10 mouse cellular contexts compared by ENCODE assay signal in genomic region chr6:55177060-55177732, GRCm38 (mm10). TPM values are rescaled to one million over a fixed set of nuclear protein-coding genes. Genes with fewer than 3 reads are reported as not detected.
A peak's percentile ranks its signal among the peaks of the same experiment; 100 is the strongest.
DNase-seq lines count a peak whose midpoint lies in the region; ATAC-seq and TF ChIP-seq lines count a peak whose summit lies in the region.
"Had no signal": no experiment of that assay in that cellular context is flagged by ENCODE, and none has a peak within 500 bp of the region (broad histone marks: within the 10 kb centered on the region; RNA-seq: fewer than 3 reads in every experiment).

No protein-coding gene starts in this region.

- TF ChIP-seq EP300 in stomach, postnatal 0 days (optimal IDR thresholded peaks at IDR 0.05) = no peak

- H3K9ac ChIP-seq in midbrain, postnatal 0 days (replicated peaks; ENCODE audit: low read length, poor library complexity, severe bottlenecking) = no peak overlapping the region
- H3K9ac ChIP-seq in midbrain, embryonic 16.5 days (ENCODE audit: low read depth, low read length) = no peak overlapping the region
- no peak overlapping the region for H3K9ac ChIP-seq in stomach, postnatal 0 days (ENCODE audit: low read length)
- no peak overlapping the region for H3K9ac ChIP-seq in midbrain, embryonic 11.5 days (ENCODE audit: low read length)
- H3K9ac ChIP-seq: midbrain, embryonic 12.5 days had no signal

- no peaks in the 10 kb centered on the region for H3K9me3 ChIP-seq in midbrain, postnatal 0 days (ENCODE audit: low read length)
- no peaks in the 10 kb centered on the region for H3K9me3 ChIP-seq in midbrain, embryonic 16.5 days (replicated peaks; ENCODE audit: control insufficient read depth, low read length, poor library complexity, severe bottlenecking)
- H3K9me3 ChIP-seq in embryonic facial prominence, embryonic 10.5 days = no peaks in the 10 kb centered on the region
- H3K9me3 ChIP-seq in stomach, postnatal 0 days (ENCODE audit: control insufficient read depth, low read length) = no peaks in the 10 kb centered on the region
- no peaks in the 10 kb centered on the region for H3K9me3 ChIP-seq in midbrain, embryonic 11.5 days (ENCODE audit: control insufficient read depth, low read length)
- H3K9me3 ChIP-seq: midbrain, embryonic 12.5 days had no signal

- intact Hi-C loops in heart, postnatal 25 days (cut with DNase I) = no loop called here

- ATAC-seq in midbrain, postnatal 0 days (ENCODE audit: low FRiP score) = no peak
- ATAC-seq in midbrain, embryonic 16.5 days = no peak
- no peak for ATAC-seq in stomach, postnatal 0 days (ENCODE audit: low FRiP score, low TSS enrichment)
- ATAC-seq in midbrain, embryonic 11.5 days (ENCODE audit: low FRiP score) = no peak

- H3K4me3 ChIP-seq in midbrain, postnatal 0 days (ENCODE audit: low read depth, low read length) = no peak overlapping the region
- H3K4me3 ChIP-seq in midbrain, embryonic 16.5 days (ENCODE audit: low read depth, low read length) = no peak overlapping the region
- H3K4me3 ChIP-seq in embryonic facial prominence, embryonic 10.5 days = no peak overlapping the region
- H3K4me3 ChIP-seq in stomach, postnatal 0 days (ENCODE audit: low read depth, low read length) = no peak overlapping the region
- H3K4me3 ChIP-seq in midbrain, embryonic 11.5 days (ENCODE audit: low read depth, low read length) = no peak overlapping the region
- H3K4me3 ChIP-seq: midbrain, embryonic 12.5 days had no signal

- H3K27me3 ChIP-seq in midbrain, postnatal 0 days (ENCODE audit: insufficient read depth, low read length) = no peaks in the 10 kb centered on the region
- H3K27me3 ChIP-seq in midbrain, embryonic 16.5 days (ENCODE audit: control insufficient read depth, insufficient read depth, low read depth, low read length) = no peaks in the 10 kb centered on the region
- H3K27me3 ChIP-seq in embryonic facial prominence, embryonic 10.5 days (replicated peaks; ENCODE audit: low read depth, poor library complexity, severe bottlenecking) = peaks cover 30% of the 10 kb centered on the region
- no peaks in the 10 kb centered on the region for H3K27me3 ChIP-seq in stomach, postnatal 0 days (ENCODE audit: control insufficient read depth, insufficient read depth, low read length)
- H3K27me3 ChIP-seq in midbrain, embryonic 11.5 days (ENCODE audit: control insufficient read depth, insufficient read depth, low read length) = no peaks in the 10 kb centered on the region

- no peak overlapping the region for H3K4me2 ChIP-seq in midbrain, postnatal 0 days (ENCODE audit: low read depth, low read length, poor library complexity, severe bottlenecking)
- H3K4me2 ChIP-seq in midbrain, embryonic 16.5 days (ENCODE audit: low read length) = no peak overlapping the region
- no peak overlapping the region for H3K4me2 ChIP-seq in stomach, postnatal 0 days (replicated peaks; ENCODE audit: low read depth)
- H3K4me2 ChIP-seq in midbrain, embryonic 11.5 days = no peak overlapping the region
- H3K4me2 ChIP-seq: midbrain, embryonic 12.5 days had no signal

- no peaks in the 10 kb centered on the region for H3K4me1 ChIP-seq in midbrain, postnatal 0 days (ENCODE audit: insufficient read depth, low read length)
- no peaks in the 10 kb centered on the region for H3K4me1 ChIP-seq in midbrain, embryonic 16.5 days (ENCODE audit: control insufficient read depth, insufficient read depth, low read length)
- H3K4me1 ChIP-seq in embryonic facial prominence, embryonic 10.5 days = peaks cover 41% of the 10 kb centered on the region
- H3K4me1 ChIP-seq in stomach, postnatal 0 days (replicated peaks; ENCODE audit: control insufficient read depth, insufficient read depth) = no peaks in the 10 kb centered on the region
- H3K4me1 ChIP-seq in midbrain, embryonic 11.5 days (ENCODE audit: control insufficient read depth, insufficient read depth, low read length) = peaks cover 10% of the 10 kb centered on the region

- H3K27ac ChIP-seq in midbrain, postnatal 0 days (ENCODE audit: low read depth, low read length) = no peak overlapping the region
- no peak overlapping the region for H3K27ac ChIP-seq in midbrain, embryonic 16.5 days (ENCODE audit: low read length)
- H3K27ac ChIP-seq in embryonic facial prominence, embryonic 10.5 days (replicated peaks) = no peak overlapping the region
- no peak overlapping the region for H3K27ac ChIP-seq in stomach, postnatal 0 days (replicated peaks)
- no peak overlapping the region for H3K27ac ChIP-seq in midbrain, embryonic 11.5 days (ENCODE audit: low read depth, low read length)
- H3K27ac ChIP-seq: midbrain, embryonic 12.5 days had no signal

- peak; percentile 62 for TF ChIP-seq CTCF in midbrain, postnatal 0 days (IDR thresholded peaks at IDR 0.05)
- TF ChIP-seq CTCF in stomach, postnatal 0 days (IDR thresholded peaks at IDR 0.05; ENCODE audit: low read depth) = peak; percentile 63

- H3K36me3 ChIP-seq in midbrain, postnatal 0 days (ENCODE audit: insufficient read depth, low read length) = no peaks in the 10 kb centered on the region
- H3K36me3 ChIP-seq in midbrain, embryonic 16.5 days (ENCODE audit: control insufficient read depth, insufficient read depth, low read length) = no peaks in the 10 kb centered on the region
- no peaks in the 10 kb centered on the region for H3K36me3 ChIP-seq in embryonic facial prominence, embryonic 10.5 days (replicated peaks)
- H3K36me3 ChIP-seq in stomach, postnatal 0 days (ENCODE audit: control insufficient read depth, insufficient read depth, low read length) = no peaks in the 10 kb centered on the region
- no peaks in the 10 kb centered on the region for H3K36me3 ChIP-seq in midbrain, embryonic 11.5 days (ENCODE audit: control insufficient read depth, insufficient read depth, low read length)
- H3K36me3 ChIP-seq: midbrain, embryonic 12.5 days had no signal

- peak; percentile 89 for DNase-seq in heart, adult 11 months
- no peak for DNase-seq in heart, postnatal 25 days (ENCODE audit: low spot score)
- peak; percentile 32 for DNase-seq in midbrain, postnatal 0 days (ENCODE audit: low spot score)
- DNase-seq in embryonic facial prominence, embryonic 10.5 days (ENCODE audit: low spot score) = peak; percentile 30
- DNase-seq in stomach, postnatal 0 days (ENCODE audit: low spot score) = peak; percentile 33
- DNase-seq in midbrain, embryonic 11.5 days (ENCODE audit: low spot score, missing footprints) = no peak
- no peak for DNase-seq in frontal cortex, postnatal 10 days (ENCODE audit: low spot score in 2 of 2)

- 43% methylated on average over 12 of the region's 12 CpGs for WGBS in midbrain, postnatal 0 days
- 44% methylated on average over 12 of the region's 12 CpGs for WGBS in midbrain, embryonic 16.5 days
- WGBS in embryonic facial prominence, embryonic 10.5 days = 54% methylated on average over 12 of the region's 12 CpGs
- 50% methylated on average over 12 of the region's 12 CpGs for WGBS in stomach, postnatal 0 days
- 55% methylated on average over 12 of the region's 12 CpGs for WGBS in midbrain, embryonic 11.5 days

RNA-seq across cellular contexts. Expression of gene Inmt, which starts 2.4 kb away (rescaled TPM):
- 10 to 100 TPM in 1 of 2 experiments, 1 to 10 TPM in 1; 9.5 to 10.2 TPM for total RNA-seq in heart, postnatal 25 days (2021)
- not detected in 2 replicates for total RNA-seq in midbrain, postnatal 0 days (2014; rRNA removed)
- not detected in 2 replicates for polyA plus RNA-seq in midbrain, postnatal 0 days (2015; fragmentation: Nextera tagmentation; extraction: Ambion mirVana)
- not detected in 2 replicates for polyA plus RNA-seq in midbrain, embryonic 16.5 days (2015; fragmentation: Nextera tagmentation; extraction: Ambion mirVana)
- 3.8 and 4.7 TPM in 2 replicates for polyA plus RNA-seq in embryonic facial prominence, embryonic 10.5 days (2016; fragmentation: Nextera tagmentation; extraction: Ambion mirVana)
- 0.17 and 0.19 TPM in 2 replicates for polyA plus RNA-seq in stomach, postnatal 0 days (2015; fragmentation: Nextera tagmentation; extraction: Ambion mirVana)
- 0.16 and 0.40 TPM in 2 replicates for polyA plus RNA-seq in midbrain, embryonic 11.5 days (2014; fragmentation: Nextera tagmentation; extraction: Ambion mirVana)
- polyA plus RNA-seq: heart, embryonic 16.5 days; midbrain, embryonic 12.5 days had no signal

RNA-seq across cellular contexts. Expression of gene Mindy4, which starts 26.0 kb away (rescaled TPM):
- 1 to 10 TPM; 4.1 to 4.4 TPM for total RNA-seq in heart, postnatal 25 days (2021)
- 8.8 and 10.9 TPM in 2 replicates for total RNA-seq in midbrain, postnatal 0 days (2014; rRNA removed)
- polyA plus RNA-seq in midbrain, postnatal 0 days (2015; fragmentation: Nextera tagmentation; extraction: Ambion mirVana) = 9.6 and 10.0 TPM in 2 replicates
- 12.6 and 15.0 TPM in 2 replicates for polyA plus RNA-seq in midbrain, embryonic 16.5 days (2015; fragmentation: Nextera tagmentation; extraction: Ambion mirVana)
- 18.7 and 24.0 TPM in 2 replicates for polyA plus RNA-seq in embryonic facial prominence, embryonic 10.5 days (2016; fragmentation: Nextera tagmentation; extraction: Ambion mirVana)
- polyA plus RNA-seq in stomach, postnatal 0 days (2015; fragmentation: Nextera tagmentation; extraction: Ambion mirVana) = 2.4 and 2.9 TPM in 2 replicates
- 20.0 and 24.2 TPM in 2 replicates for polyA plus RNA-seq in midbrain, embryonic 11.5 days (2014; fragmentation: Nextera tagmentation; extraction: Ambion mirVana)

RNA-seq across cellular contexts. Expression of gene Crhr2, which starts 44.4 kb away (rescaled TPM):
- 10 to 100 TPM; 20.3 to 20.5 TPM for total RNA-seq in heart, postnatal 25 days (2021)
- 1.8 and 3.0 TPM in 2 replicates for total RNA-seq in midbrain, postnatal 0 days (2014; rRNA removed)
- polyA plus RNA-seq in midbrain, postnatal 0 days (2015; fragmentation: Nextera tagmentation; extraction: Ambion mirVana) = 2.0 TPM in 2 replicates
- polyA plus RNA-seq in midbrain, embryonic 16.5 days (2015; fragmentation: Nextera tagmentation; extraction: Ambion mirVana) = 1.6 and 1.9 TPM in 2 replicates
- polyA plus RNA-seq in embryonic facial prominence, embryonic 10.5 days (2016; fragmentation: Nextera tagmentation; extraction: Ambion mirVana) = 0.12 and 0.55 TPM in 2 replicates
- 0.12 and 0.23 TPM in 2 replicates for polyA plus RNA-seq in stomach, postnatal 0 days (2015; fragmentation: Nextera tagmentation; extraction: Ambion mirVana)
- polyA plus RNA-seq in midbrain, embryonic 11.5 days (2014; fragmentation: Nextera tagmentation; extraction: Ambion mirVana) = 0.22 and 0.50 TPM in 2 replicates

Comparison
In these comparisons a context has a peak if more than half of its experiments do, and no peak if none do; other contexts are left out.
1. DNase-seq: peak in heart, adult 11 months (single experiment), midbrain, postnatal 0 days (single experiment), embryonic facial prominence, embryonic 10.5 days (single experiment) and stomach, postnatal 0 days (single experiment); none in heart, postnatal 25 days (single experiment), midbrain, embryonic 11.5 days (single experiment) and frontal cortex, postnatal 10 days (0 of 2).